Mouse (Mus musculus) embryonic facial prominence, embryonic 12.5 days (tissue): ENCODE measurements around the gene Trpv4. TPM values are rescaled to one million over a fixed set of nuclear protein-coding genes. Genes with fewer than 3 reads are reported as not detected.
A peak's percentile ranks its signal among the peaks of the same experiment; 100 is the strongest.

Experiments used
- ATAC-seq: fragments of 200-750 bp; cut with Nextera tagmentation; 2 replicates; pipeline ENCODE4 v1.8.0; 2017; ENCODE audit not compliant: insufficient number of reproducible peaks, insufficient read depth, low FRiP score, low TSS enrichment
- H3K27ac ChIP-seq: fragments of 300-500 bp; sonication (generic); 2 replicates; pipeline ENCODE4 v1.5.1; 2016; ENCODE audit warnings: mild to moderate bottlenecking
- H3K27me3 ChIP-seq: fragments of 300-500 bp; sonication (generic); 2 replicates; pipeline ENCODE4 v1.6.1; 2016; ENCODE audit warnings: mild to moderate bottlenecking, moderate library complexity
- H3K36me3 ChIP-seq: fragments of 300-500 bp; sonication (generic); 2 replicates; pipeline ENCODE4 v1.6.1; 2016; ENCODE audit warnings: mild to moderate bottlenecking
- H3K4me1 ChIP-seq: fragments of 300-500 bp; sonication (generic); 2 replicates; pipeline ENCODE4 v1.6.1; 2016
- H3K4me2 ChIP-seq: fragments of 300-500 bp; sonication (generic); replicated peaks from 2 replicates; pipeline ENCODE4 v1.6.1; 2016; ENCODE audit warnings: mild to moderate bottlenecking, moderate library complexity
- H3K4me3 ChIP-seq: fragments of 300-500 bp; sonication (generic); 2 replicates; pipeline ENCODE4 v1.5.1; 2016; ENCODE audit warnings: mild to moderate bottlenecking
- H3K9ac ChIP-seq: fragments of 300-500 bp; sonication (generic); 2 replicates; pipeline ENCODE4 v1.6.1; 2016; ENCODE audit warnings: mild to moderate bottlenecking, moderate library complexity
- H3K9me3 ChIP-seq: fragments of 300-500 bp; sonication (generic); 2 replicates; pipeline ENCODE4 v1.6.1; 2016; ENCODE audit warnings: mild to moderate bottlenecking, moderate library complexity
- WGBS: fragments of 180-500 bp; shearing (Covaris S2); methylation state at CpG from one replicate; pipeline ENCODE4 v1.1.7; 2016; 5-methylcytosine and 5-hydroxymethylcytosine counted together
- polyA plus RNA-seq: library from polyadenylated mRNA; unstranded; fragments of >200 nt; fragmentation: Nextera tagmentation; extraction: Ambion mirVana; gene quantifications from 2 replicates; pipeline ENCODE4 v1.2.1, GENCODE M21; 2016

Trpv4 gene
- polyA plus RNA-seq, 1 experiment from 2014 or later = 3.2 TPM

DNA sequence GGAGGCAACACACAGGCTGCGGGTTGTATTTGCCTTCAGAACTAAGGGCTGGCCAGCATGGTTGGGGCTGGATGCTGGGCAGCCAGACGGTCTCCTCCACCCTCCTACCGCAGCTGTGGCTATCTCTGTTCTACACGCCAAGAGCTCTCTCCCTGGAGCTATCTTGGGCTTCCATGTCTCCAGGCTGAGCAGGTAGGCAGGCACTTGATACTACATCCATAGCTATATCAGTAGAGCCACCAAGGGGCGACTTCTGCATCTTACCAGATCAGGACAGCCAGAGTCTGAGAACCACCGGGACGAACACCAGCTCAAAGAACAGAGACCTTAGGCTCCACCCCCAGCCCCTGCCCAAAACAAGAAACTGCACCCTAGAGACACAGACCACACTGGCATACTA is 43.4 kb downstream of the Trpv4 start:
- peaks cover 4% of the 10 kb centered on the region for H3K27me3 ChIP-seq

DNA sequence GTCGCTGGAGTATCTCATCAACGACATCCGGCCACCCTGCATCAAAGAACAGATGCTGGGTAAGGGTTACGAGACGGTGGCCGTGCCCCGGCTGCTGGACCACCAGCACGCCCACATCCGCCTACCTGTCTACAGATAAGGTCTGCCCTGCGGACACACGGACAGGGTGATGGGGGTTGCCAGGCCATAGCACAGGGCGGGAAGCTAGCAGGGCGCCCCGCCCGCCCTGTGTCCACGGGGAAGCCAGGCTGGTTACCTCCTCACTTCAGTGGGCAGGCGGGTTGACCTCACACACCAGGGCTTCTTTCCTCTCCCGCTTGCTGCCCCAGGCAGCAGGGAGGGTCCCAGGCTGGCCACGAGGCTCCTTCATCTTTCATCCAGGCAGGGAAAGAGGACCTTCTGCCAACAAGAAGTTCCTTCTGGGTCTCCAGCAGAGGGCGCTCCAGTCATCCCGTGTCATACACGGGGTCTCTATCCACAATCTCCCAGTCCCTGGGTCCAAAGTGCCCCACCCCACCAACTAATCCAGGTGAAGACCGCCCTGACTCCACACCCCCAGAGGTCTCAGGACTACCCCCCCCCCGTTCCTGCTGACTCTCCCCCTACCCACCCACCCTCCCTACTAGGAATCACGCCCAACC is 46.1 kb downstream of the Trpv4 start:
- H3K27me3 ChIP-seq = peaks cover 4% of the 10 kb centered on the region
- 0 out of 2 replicates have a peak, but pooled peaks cover 8% of the 10 kb centered on the region for H3K36me3 ChIP-seq
- no peak overlapping the region for H3K9ac ChIP-seq
- H3K27ac ChIP-seq = no peak overlapping the region
- H3K9me3 ChIP-seq = no peaks in the 10 kb centered on the region
- no peak for ATAC-seq
- peaks cover 25% of the 10 kb centered on the region for H3K4me1 ChIP-seq
- H3K4me2 ChIP-seq = no peak overlapping the region
- H3K4me3 ChIP-seq = no peak overlapping the region
- 62% methylated on average over 23 of the region's 25 CpGs for WGBS

More for the DNA sequence above, 43.4 kb downstream of the Trpv4 start:
- no peak overlapping the region for H3K4me2 ChIP-seq
- no peak for ATAC-seq
- 59% methylated on average over 7 of the region's 7 CpGs for WGBS
- H3K36me3 ChIP-seq = 0 out of 2 replicates have a peak, but pooled peaks cover 8% of the 10 kb centered on the region
- H3K4me3 ChIP-seq = no peak overlapping the region
- H3K27ac ChIP-seq = no peak overlapping the region
- H3K9me3 ChIP-seq = no peaks in the 10 kb centered on the region
- no peak overlapping the region for H3K9ac ChIP-seq
- peaks cover 7% of the 10 kb centered on the region; the same call in 1 of the 2 replicates for H3K4me1 ChIP-seq

DNA sequence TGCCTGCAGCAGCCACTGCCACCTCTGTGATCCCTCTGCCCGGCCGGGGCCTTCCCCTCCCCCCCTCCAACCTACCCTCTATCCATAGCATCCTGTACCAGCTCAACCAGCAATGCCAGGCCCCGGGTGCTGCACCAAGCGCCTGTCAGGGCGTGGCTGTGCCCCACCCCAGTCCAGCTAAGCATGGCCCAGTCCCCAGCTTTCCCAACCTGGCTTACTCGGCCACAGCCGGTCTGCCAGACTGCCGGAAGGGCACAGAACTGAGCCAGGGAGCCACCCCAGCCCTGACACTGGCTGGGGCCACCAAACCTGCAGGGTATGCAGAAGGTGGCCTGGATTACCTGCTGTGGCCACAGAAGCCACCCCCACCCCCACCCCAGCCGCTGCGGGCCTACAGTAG is 47.0 kb downstream of the Trpv4 start:
- Histone ChIP-seq H3K4me1 (peaks cover 25% of the 10 kb centered on the region), H3K27me3 (peaks cover 4% of the 10 kb centered on the region), H3K36me3 (0 out of 2 replicates have a peak, but pooled peaks cover 8% of the 10 kb centered on the region), H3K27ac (no peak overlapping the region), H3K9ac (no peak overlapping the region), H3K9me3 (no peaks in the 10 kb centered on the region), H3K4me2 (no peak overlapping the region), H3K4me3 (no peak overlapping the region)
- WGBS = 90% methylated on average over 8 of the region's 10 CpGs
- no peak for ATAC-seq

DNA sequence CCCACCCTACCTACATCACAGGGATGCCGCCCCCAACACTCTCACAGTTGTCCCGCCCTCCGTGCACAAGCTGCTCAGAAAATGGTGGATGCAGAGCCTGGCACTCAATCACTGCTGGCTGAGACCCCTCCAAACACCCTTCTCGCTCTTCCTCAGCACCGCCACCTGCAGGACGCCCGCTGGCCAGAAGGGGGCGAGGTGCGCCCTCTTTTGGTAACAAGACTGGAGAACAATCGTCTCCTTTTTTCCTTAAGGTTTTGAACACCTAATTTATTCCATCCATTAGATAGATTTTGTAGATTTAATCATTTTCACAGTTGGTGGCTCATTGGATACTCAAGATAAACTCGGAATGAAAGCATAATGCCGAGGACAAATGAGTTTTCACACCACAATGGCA is 49.7 kb downstream of the Trpv4 start:
- no peak overlapping the region for H3K27ac ChIP-seq
- H3K9me3 ChIP-seq = no peaks in the 10 kb centered on the region
- peaks cover 25% of the 10 kb centered on the region for H3K4me1 ChIP-seq
- no peak overlapping the region; the same call in 1 of the 2 replicates for H3K4me2 ChIP-seq
- 4% methylated on average over 12 of the region's 12 CpGs for WGBS
- H3K9ac ChIP-seq = no peak overlapping the region
- no peak for ATAC-seq
- H3K4me3 ChIP-seq = no peak overlapping the region
- H3K27me3 ChIP-seq = peaks cover 4% of the 10 kb centered on the region
- 0 out of 2 replicates have a peak, but pooled peaks cover 8% of the 10 kb centered on the region for H3K36me3 ChIP-seq

DNA sequence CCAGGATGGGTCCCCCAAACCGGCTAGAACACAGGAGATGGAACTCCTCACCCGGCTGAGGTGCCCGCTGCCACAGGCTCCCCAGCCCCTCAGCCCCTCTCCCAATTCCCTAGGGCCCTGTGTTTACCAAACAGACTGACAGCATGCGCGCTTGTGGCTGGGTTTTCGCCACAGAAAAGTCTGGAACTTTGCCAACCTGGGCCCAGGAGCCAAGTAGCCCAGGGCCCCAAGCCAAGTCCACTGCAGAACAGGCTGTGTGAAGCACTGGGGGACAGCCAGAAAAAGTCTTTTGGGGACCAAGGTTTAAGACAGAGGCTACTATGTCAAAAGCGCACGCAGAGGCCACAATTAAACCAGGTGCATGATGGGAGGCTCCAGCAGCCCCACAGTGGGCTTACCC is 50.6 kb downstream of the Trpv4 start:
- ATAC-seq = no peak
- 73% methylated on average over 8 of the region's 8 CpGs for WGBS
- Histone ChIP-seq H3K36me3 (0 out of 2 replicates have a peak, but pooled peaks cover 8% of the 10 kb centered on the region), H3K4me1 (peaks cover 19% of the 10 kb centered on the region), H3K27ac (no peak overlapping the region), H3K27me3 (peaks cover 4% of the 10 kb centered on the region), H3K9ac (no peak overlapping the region), H3K4me3 (no peak overlapping the region), H3K4me2 (no peak overlapping the region), H3K9me3 (no peaks in the 10 kb centered on the region)

DNA sequence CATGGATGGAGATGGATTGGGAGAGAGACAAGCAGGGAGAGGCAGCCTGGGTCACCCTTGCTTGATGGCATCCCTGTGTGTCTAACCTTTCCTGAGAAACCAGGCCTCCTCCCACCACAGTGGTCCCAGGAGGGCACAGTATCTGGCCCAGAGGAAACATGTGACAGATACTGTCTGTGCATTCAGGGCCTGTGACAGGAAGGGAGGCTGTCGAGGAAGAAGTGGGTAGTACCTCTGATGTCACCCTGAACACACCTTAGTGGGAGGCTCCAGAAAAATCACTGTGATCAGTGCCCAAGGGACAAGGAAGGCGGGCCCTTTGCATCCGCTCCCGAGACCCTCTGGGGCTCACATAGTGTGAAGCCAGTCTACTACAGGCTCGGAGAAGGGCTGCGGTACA is 52.2 kb downstream of the Trpv4 start:
- WGBS = 80% methylated on average over 6 of the region's 6 CpGs
- no peak for ATAC-seq
- H3K4me3 ChIP-seq = no peak overlapping the region
- no peak overlapping the region for H3K27ac ChIP-seq
- H3K4me1 ChIP-seq = peaks cover 18% of the 10 kb centered on the region
- no peaks in the 10 kb centered on the region for H3K36me3 ChIP-seq
- peaks cover 4% of the 10 kb centered on the region; the same call in 1 of the 2 replicates for H3K27me3 ChIP-seq
- no peaks in the 10 kb centered on the region for H3K9me3 ChIP-seq
- no peak overlapping the region for H3K4me2 ChIP-seq
- no peak overlapping the region for H3K9ac ChIP-seq

DNA sequence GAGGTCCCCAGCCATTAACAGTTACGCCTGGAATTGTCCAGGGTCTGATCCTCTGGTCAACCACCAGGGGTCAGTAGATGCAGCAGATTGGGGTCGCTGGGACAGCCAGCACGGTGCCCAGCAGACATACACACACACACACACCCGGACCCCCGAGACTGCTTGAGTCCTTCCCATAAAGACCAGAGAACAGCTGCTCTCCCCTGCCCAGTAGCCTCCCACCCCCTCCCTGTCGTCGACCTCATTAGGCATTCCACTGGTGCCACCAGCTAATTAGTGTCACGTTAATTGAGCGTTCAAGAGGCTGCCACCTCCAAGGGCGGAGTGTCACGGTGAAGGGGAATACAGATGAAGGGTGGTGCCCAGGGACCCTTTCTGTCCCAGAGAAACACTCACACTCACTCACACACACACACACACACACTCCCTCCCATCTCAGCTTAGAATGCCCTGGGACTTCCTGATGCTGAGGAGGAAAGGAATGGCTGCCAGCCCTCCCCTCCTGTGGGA is 53.4 kb downstream of the Trpv4 start:
- Histone ChIP-seq H3K9ac (no peak overlapping the region), H3K27ac (no peak overlapping the region), H3K9me3 (no peaks in the 10 kb centered on the region), H3K4me3 (no peak overlapping the region), H3K4me2 (no peak overlapping the region), H3K36me3 (no peaks in the 10 kb centered on the region), H3K27me3 (no peaks in the 10 kb centered on the region), H3K4me1 (peaks cover 18% of the 10 kb centered on the region)
- no peak for ATAC-seq
- WGBS = 30% methylated on average over 11 of the region's 11 CpGs

DNA sequence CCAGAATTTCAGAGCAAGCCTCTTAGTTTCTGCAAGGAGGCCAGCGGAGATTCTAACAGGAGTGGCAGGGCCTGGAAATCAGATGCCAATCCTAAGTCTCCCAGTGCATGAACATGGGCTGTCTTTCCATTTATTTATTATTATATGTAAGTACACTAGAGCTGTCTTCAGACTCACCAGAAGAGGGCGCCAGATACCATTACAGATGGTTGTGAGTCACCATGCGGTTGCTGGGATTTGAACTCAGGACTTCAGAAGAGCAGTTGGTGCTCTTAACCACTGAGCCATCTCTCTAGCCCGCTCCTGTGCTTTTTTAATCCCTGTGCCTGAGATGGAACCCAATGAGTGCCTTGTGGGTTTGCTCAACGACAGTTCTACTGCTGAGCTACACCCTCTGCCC is 54.2 kb downstream of the Trpv4 start:
- Histone ChIP-seq H3K36me3 (no peaks in the 10 kb centered on the region), H3K4me2 (no peak overlapping the region), H3K4me1 (peaks cover 13% of the 10 kb centered on the region), H3K9me3 (no peaks in the 10 kb centered on the region), H3K27me3 (no peaks in the 10 kb centered on the region), H3K9ac (no peak overlapping the region), H3K27ac (no peak overlapping the region), H3K4me3 (no peak overlapping the region)
- ATAC-seq = no peak
- WGBS = 75% methylated on average over 5 of the region's 5 CpGs

DNA sequence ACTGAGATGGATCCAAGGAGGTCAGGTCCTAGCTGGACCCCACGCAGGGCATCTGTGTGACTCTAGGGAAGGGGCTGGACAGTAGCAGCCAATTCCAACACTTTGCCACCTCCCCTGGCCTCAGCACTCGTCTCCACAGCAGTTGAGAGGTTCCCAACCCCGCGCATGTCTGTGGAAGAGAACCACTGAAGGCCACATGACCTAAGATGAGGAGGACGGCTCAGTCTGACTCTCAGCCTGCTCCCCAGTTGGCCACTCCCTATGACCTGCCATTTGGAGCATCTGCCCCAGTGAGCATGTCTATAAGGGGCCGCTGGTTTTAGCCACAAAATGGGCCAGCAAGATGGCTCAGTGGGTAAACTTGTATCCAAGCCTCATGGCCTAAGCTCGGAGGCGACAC is 56.2 kb downstream of the Trpv4 start:
- H3K27me3 ChIP-seq = no peaks in the 10 kb centered on the region
- 87% methylated on average over 8 of the region's 8 CpGs for WGBS
- H3K9me3 ChIP-seq = no peaks in the 10 kb centered on the region
- no peaks in the 10 kb centered on the region for H3K36me3 ChIP-seq
- H3K27ac ChIP-seq = no peak overlapping the region
- H3K4me1 ChIP-seq = peaks cover 6% of the 10 kb centered on the region
- H3K9ac ChIP-seq = no peak overlapping the region
- H3K4me2 ChIP-seq = no peak overlapping the region
- ATAC-seq = no peak
- H3K4me3 ChIP-seq = no peak overlapping the region

DNA sequence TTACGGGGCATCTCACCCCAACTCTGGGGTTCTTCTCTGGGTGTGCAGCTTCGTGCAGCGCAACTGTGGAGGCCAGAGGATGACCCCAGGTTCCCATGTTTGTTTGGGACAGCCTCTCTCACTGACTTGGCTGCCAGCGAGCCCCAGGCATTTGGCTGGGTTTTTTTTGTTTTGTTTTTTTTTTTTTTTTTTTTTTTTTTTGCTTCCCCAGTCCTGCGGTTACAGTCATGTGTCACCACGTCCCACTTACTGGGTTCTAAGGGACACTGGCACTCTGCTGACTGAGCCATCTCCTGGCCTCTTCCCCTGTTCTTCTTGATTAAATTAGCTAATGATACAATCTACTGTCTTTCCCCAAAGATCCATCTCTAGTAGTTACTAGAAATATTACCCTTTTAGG is 60.6 kb downstream of the Trpv4 start:
- Histone ChIP-seq H3K27ac (no peak overlapping the region), H3K27me3 (no peaks in the 10 kb centered on the region), H3K9ac (no peak overlapping the region), H3K4me1 (peaks cover 39% of the 10 kb centered on the region), H3K4me2 (no peak overlapping the region), H3K36me3 (no peaks in the 10 kb centered on the region), H3K4me3 (no peak overlapping the region), H3K9me3 (no peaks in the 10 kb centered on the region)
- 36% methylated on average over 6 of the region's 6 CpGs for WGBS
- ATAC-seq = no peak

DNA sequence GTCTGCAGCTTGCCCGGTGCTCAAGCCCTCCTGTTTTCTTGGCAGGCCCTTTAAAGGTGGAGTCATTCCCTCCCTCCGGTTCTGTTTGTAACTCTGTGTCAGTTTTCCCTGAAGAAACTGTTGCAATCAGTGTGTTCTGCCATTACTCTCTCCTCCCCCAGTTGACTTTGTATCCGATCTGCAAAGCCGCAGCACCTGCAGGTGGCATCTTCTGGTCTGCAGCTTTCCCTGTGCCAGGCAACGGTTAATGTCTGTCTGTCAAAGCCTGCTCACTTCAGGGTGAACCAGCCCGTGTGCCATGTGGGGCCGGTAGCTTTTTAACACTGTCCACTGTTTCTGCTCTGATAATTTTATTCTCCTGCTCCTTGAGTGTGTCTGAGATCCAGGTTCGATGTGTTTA is 61.0 kb downstream of the Trpv4 start:
- Histone ChIP-seq H3K4me1 (peaks cover 43% of the 10 kb centered on the region), H3K9me3 (no peaks in the 10 kb centered on the region), H3K36me3 (no peaks in the 10 kb centered on the region), H3K27ac (0 out of 2 replicates have a peak overlapping the region, but pooled peaks have one; percentile 30), H3K9ac (0 out of 2 replicates have a peak overlapping the region, but pooled peaks have one; percentile 4), H3K4me2 (no peak overlapping the region), H3K27me3 (no peaks in the 10 kb centered on the region), H3K4me3 (no peak overlapping the region)
- no peak for ATAC-seq
- 51% methylated on average over 8 of the region's 8 CpGs for WGBS

DNA sequence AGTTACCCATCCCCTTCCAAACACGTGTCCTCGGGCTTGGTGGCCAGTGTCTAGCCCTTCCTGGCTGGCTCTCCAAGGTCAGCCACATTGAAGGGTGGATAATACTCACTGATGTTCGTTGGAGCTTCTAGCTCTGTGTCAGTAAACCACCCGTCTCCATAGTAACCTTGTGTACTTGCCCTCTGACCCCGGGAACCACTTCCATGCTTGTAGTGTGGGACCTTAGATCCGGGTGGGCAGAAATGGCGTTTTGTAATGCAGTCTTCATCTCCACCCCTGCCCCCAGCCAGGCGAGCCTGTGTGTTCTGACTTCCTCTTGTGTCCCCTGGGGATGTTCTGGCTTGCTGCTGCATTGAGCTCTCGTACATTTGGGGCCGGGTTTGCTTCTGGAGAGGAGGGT is 61.6 kb downstream of the Trpv4 start:
- H3K4me3 ChIP-seq = no peak overlapping the region

More for the DNA sequence above, 61.6 kb downstream of the Trpv4 start:
- no peaks in the 10 kb centered on the region for H3K27me3 ChIP-seq
- no peak for ATAC-seq
- H3K9me3 ChIP-seq = no peaks in the 10 kb centered on the region
- H3K9ac ChIP-seq = 0 out of 2 replicates have a peak overlapping the region, but pooled peaks have one; percentile 4
- H3K36me3 ChIP-seq = no peaks in the 10 kb centered on the region
- 17% methylated on average over 10 of the region's 10 CpGs for WGBS
- H3K27ac ChIP-seq = no peak overlapping the region
- H3K4me1 ChIP-seq = peaks cover 49% of the 10 kb centered on the region
- H3K4me2 ChIP-seq = no peak overlapping the region
